Mouse (Mus musculus) small intestine, adult 2 months (tissue): ENCODE results near the gene Atp5f1. TPM values are rescaled to one million over a fixed set of nuclear protein-coding genes. Genes with fewer than 3 reads are reported as not detected.
"Not testable (repeated sequence)": the region's sequence is repeated elsewhere in the genome, so short reads cannot be mapped to it uniquely, and the experiment has no call there.

Experiments
- H3K27ac ChIP-seq: fragments of 200-500 bp; 2 replicates; pipeline ENCODE4 v1.5.1; 2012; ENCODE audit warnings: low read depth, low read length, control low read depth, inconsistent platforms; ENCODE audit not compliant: insufficient read depth
- H3K27me3 ChIP-seq: fragments of 200-500 bp; 2 replicates; pipeline ENCODE4 v1.6.1; 2012; ENCODE audit warnings: mild to moderate bottlenecking, moderate library complexity, low read length, inconsistent platforms; ENCODE audit not compliant: control insufficient read depth, insufficient read depth
- H3K36me3 ChIP-seq: fragments of 200-500 bp; 2 replicates; pipeline ENCODE4 v1.6.1; 2012; ENCODE audit warnings: mild to moderate bottlenecking, low read length, control low read depth, inconsistent platforms; ENCODE audit not compliant: control insufficient read depth, insufficient read depth
- H3K4me1 ChIP-seq: fragments of 200-500 bp; 2 replicates; pipeline ENCODE4 v1.6.1; 2012; ENCODE audit warnings: low read length, inconsistent platforms, mixed read lengths; ENCODE audit not compliant: control insufficient read depth, insufficient read depth, insufficient read length
- H3K4me3 ChIP-seq: fragments of 200-500 bp; 2 replicates; pipeline ENCODE4 v1.5.1; 2012; ENCODE audit warnings: low read depth, mild to moderate bottlenecking, control low read depth, inconsistent platforms, low read length, moderate library complexity
- CTCF ChIP-seq: fragments of 200-500 bp; IDR thresholded peaks from 2 replicates; pipeline ENCODE4 v1.5.1; 2012; ENCODE audit warnings: low read depth, mild to moderate bottlenecking, control low read depth, inconsistent platforms, low read length, moderate library complexity, mixed read lengths; ENCODE audit not compliant: insufficient replicate concordance, insufficient read length; ENCODE audit errors: extremely low read depth
- POLR2A ChIP-seq: fragments of 200-500 bp; IDR thresholded peaks from 2 replicates; pipeline ENCODE4 v1.6.1; 2012; ENCODE audit warnings: low read depth, mild to moderate bottlenecking, control low read depth, inconsistent platforms, low read length, moderate library complexity
- WGBS: fragments of 180-500 bp; shearing (Covaris S2); methylation state at CpG from one replicate; pipeline ENCODE4 v1.1.7; 2018; 5-methylcytosine and 5-hydroxymethylcytosine counted together
- polyA plus RNA-seq: library from polyadenylated mRNA; depleted of rRNA; stranded (reverse); fragments of >200 nt; gene quantifications from 2 replicates; pipeline ENCODE4 v1.2.3, GENCODE M21; 2012

The Atp5f1 gene
- polyA plus RNA-seq, 1 experiment, result 125 TPM

DNA sequence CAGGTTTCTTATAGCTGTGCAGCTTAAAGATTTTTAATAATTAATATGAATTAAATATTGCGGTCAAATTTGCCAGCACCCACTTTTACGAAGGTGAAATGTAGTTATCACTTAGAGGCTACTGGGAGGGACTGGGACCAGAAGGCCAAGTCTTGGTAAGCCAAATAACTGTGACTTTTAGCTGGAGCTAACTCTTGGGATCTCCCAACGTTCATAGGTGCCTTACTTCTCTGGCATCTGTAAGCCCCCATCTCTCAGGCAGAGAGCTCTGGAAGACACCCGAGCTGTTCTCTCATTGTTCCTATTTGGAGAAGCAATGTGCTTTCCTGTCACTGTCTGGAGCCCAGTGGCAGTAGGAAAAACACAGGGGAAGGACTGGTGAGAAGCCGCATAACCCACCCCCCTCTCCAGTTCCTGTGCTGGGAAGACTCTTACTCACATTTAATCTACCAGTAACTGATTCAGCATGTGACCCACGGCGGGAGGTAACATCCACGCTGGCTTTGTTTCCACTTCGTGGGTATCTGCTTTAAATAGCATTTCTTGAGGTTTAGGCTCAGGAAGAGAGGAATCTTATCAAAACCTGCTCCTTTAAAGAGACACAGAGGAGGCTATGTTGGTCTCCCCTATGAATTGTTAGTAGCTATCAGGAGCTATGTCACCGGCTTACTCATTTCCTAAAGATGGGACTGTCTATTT, 42.1 kb downstream of the Atp5f1 start:
- no peak for TF ChIP-seq CTCF
- TF ChIP-seq POLR2A, result no peak
- Histone ChIP-seq H3K4me3 (no peak overlapping the region), H3K4me1 (no peaks in the 10 kb centered on the region; the same call in 1 of the 2 replicates), H3K36me3 (no peaks in the 10 kb centered on the region), H3K27ac (no peak overlapping the region), H3K27me3 (no peaks in the 10 kb centered on the region)
- WGBS, result 69% methylated on average over 10 of the region's 10 CpGs

DNA sequence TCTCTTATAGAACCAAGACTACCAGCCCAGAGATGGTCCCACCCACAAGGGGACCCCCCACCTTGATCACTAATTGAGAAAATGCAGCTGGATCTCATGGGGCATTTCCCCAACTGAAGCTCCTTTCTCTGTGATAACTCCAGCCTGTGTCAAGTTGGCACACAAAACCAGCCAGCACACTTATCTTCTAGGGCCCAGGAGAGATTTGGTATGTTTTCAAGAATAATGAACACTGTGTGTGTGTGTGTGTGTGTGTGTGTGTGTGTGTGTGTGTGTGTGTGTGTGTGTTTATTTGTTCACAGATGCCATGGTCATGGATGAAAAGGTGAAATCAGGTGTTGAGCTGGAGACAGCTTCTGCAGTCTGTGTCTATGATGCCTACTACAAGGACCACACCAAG, 43.4 kb downstream of the Atp5f1 start:
- not testable (repeated sequence) for H3K27me3 ChIP-seq, H3K4me3 ChIP-seq, H3K4me1 ChIP-seq, H3K36me3 ChIP-seq, H3K27ac ChIP-seq

DNA sequence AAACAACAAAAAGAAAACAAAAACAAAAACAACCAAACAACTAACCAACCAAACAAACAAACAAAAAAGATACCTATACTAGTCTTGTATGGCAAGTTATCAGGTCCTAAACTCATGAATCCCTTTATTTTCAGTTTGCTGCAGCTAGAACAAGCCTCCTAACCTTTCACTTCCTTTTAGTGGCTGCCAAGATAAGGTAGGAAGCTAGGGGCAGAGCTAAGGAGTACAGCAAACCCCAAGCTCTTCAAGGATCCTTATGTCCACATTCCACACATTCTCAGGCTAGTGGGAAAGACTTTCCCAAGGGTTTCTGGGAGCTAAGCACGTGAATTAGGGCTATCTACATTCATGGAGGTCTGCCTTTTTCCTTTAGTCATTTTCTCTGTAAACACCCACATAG, 44.6 kb downstream of the Atp5f1 start:
- WGBS, result 20% methylated on average over 1 of the region's 1 CpGs
- Histone ChIP-seq H3K27me3 (no peaks in the 10 kb centered on the region), H3K4me1 (no peaks in the 10 kb centered on the region; the same call in 1 of the 2 replicates), H3K27ac (no peak overlapping the region), H3K36me3 (no peaks in the 10 kb centered on the region), H3K4me3 (no peak overlapping the region)
- TF ChIP-seq CTCF, result no peak
- TF ChIP-seq POLR2A, result no peak

DNA sequence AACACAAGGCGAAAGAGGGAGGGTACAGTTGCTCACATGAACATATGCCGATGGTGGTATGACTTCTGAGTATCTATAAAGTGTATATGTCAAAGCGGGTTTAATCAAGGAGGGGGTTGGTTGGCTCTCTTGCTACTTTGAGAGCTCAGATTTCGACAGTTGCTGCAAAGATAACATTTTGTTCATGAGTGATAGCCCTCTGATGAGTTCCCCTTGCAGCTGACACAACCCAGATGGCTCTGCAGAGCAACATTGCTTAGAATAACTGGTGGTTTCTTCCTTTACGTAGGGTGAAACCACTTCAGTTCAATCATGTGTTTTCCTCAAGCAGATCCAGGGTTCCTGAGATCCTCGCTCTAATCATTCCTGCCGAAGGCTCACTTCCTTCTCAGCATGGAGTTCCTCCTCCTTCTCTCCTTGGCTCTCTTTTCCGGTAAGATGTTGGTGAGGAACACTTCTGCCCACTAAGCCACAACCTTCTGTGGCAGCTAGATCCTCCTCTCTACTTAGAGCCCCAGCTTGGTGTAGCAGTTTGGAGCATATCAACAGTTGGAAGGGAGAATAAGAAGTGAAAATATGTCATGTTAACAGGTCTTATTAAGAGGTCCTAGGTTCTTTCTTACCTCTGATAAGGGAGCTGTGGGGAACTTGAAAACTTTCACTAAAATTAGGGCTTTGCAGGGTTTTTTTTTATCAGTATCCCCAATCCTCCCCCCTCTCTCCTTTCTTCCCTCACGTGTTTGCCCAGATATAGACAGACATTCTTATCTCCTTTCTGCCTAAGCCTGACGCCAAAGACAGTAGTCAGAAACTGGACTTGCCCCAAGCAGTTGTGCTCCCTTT, 45.8 kb downstream of the Atp5f1 start:
- no peaks in the 10 kb centered on the region for H3K27me3 ChIP-seq
- no peaks in the 10 kb centered on the region for H3K36me3 ChIP-seq
- no peak overlapping the region for H3K4me3 ChIP-seq
- H3K4me1 ChIP-seq, result no peaks in the 10 kb centered on the region; the same call in 1 of the 2 replicates
- WGBS, result 46% methylated on average over 10 of the region's 10 CpGs
- TF ChIP-seq POLR2A (no peak), CTCF (no peak)
- no peak overlapping the region for H3K27ac ChIP-seq

DNA sequence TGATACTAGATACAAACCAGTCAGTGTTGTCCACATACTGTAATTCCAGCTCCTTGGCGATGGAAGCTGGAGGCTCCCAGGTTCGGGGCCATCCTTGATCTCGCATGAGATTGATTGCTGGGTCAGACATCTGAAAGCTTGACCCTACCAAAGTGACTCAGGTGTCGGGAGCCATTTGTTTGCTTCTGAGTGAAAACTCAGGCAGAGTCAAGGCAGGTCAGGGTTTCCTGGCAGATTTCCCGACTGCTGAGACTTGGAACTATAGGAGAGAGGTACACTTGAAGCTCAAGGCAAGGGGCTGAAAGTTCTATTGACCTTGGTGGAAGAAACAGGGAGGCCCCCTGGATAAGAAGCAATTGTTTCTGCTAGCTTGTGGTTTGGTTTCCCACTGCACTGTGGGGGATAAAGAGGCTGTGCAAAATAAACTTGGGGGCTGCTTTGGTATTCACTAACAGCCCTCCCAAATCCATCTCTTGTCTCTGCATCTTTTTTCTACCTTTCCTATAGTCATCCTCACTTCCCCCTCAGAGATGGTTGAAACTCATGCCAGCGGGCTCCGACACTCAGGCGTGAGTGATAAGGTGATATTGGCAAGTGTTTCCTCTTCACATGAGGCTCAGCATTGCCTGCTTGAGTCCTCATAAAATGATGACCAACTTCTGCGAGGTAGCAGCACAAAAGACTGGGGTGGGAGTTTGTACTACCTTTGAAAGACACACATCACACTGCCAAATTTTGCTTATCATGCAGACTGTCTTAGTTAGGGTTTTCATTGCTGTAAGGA, 47.6 kb downstream of the Atp5f1 start:
- no peaks in the 10 kb centered on the region for H3K4me1 ChIP-seq
- H3K36me3 ChIP-seq, result no peaks in the 10 kb centered on the region
- H3K4me3 ChIP-seq, result no peak overlapping the region
- no peaks in the 10 kb centered on the region for H3K27me3 ChIP-seq
- H3K27ac ChIP-seq, result no peak overlapping the region
- WGBS, result 45% methylated on average over 9 of the region's 9 CpGs
- TF ChIP-seq POLR2A (no peak), CTCF (no peak)

DNA sequence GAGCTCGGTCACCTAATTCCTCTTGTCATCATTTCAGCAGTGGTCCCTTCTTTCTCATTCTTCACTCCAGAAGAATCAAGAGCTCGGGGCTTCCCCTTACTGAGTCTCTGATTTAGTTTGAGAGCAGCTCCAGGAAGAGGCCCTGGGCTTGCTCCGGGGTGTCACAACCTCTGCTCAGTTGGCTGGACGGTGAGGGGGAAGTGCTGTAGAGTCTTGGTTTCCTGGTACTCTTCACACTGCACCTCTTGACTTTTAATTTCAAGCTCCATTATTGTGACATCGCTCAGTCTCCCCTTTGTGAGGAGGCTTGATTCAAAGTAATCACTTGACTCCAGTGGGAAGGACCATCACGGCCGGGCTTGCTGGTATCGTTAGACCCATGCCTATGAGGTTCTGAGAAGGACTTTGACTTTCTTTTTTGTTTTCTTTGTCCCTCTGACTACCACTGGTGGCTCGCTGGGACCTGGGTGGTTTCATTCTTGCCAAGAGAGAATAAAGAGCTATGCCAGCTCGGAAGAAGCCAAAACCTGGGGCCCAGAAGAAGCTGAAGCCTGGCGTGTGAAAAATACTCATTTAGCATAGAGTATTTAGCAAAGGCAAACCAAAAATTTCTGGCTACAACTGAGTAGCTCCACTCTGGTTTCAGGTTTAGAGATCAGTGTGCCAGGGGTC, 49.2 kb downstream of the Atp5f1 start:
- no peaks in the 10 kb centered on the region for H3K4me1 ChIP-seq
- no peak for TF ChIP-seq POLR2A
- no peak for TF ChIP-seq CTCF
- no peak overlapping the region for H3K4me3 ChIP-seq
- H3K27me3 ChIP-seq, result no peaks in the 10 kb centered on the region
- WGBS, result 69% methylated on average over 11 of the region's 11 CpGs
- H3K36me3 ChIP-seq, result no peaks in the 10 kb centered on the region
- no peak overlapping the region for H3K27ac ChIP-seq
